Mouse (Mus musculus): ENCODE measurements at regions not wholly inside any gene's neighbourhood (a gene's known extent, or its start where the extent isn't known, plus 50 kb on each side); places are given as distances from the start of the nearest gene placed in this dataset.

- ATAC-seq (replicated peaks; ENCODE audit: poor library complexity, severe bottlenecking): peak; percentile 44
Observed at GRCm38 (mm10) chr6:117276850-117277249, 108.5 kb downstream of the Cxcl12 start.

GRCm38 (mm10) chr6:117279297-117279696 is 111.0 kb downstream of the Cxcl12 start:
- no peak for ATAC-seq (replicated peaks; ENCODE audit: poor library complexity, severe bottlenecking)

- ATAC-seq (replicated peaks; ENCODE audit: poor library complexity, severe bottlenecking): no peak
Observed at GRCm38 (mm10) chr6:117279786-117280411, 111.6 kb downstream of the Cxcl12 start.

GRCm38 (mm10) chr6:117280911-117281310 is 112.6 kb downstream of the Cxcl12 start:
- no peak for ATAC-seq (replicated peaks; ENCODE audit: poor library complexity, severe bottlenecking)

GRCm38 (mm10) chr6:117283616-117284015 is 115.3 kb downstream of the Cxcl12 start:
- ATAC-seq (replicated peaks; ENCODE audit: poor library complexity, severe bottlenecking): no peak

GRCm38 (mm10) chr6:117284376-117285106 is 116.2 kb downstream of the Cxcl12 start:
- ATAC-seq (replicated peaks; ENCODE audit: poor library complexity, severe bottlenecking): no peak

GRCm38 (mm10) chr6:117287396-117287795 is 119.1 kb downstream of the Cxcl12 start:
- ATAC-seq (replicated peaks; ENCODE audit: poor library complexity, severe bottlenecking): peak; percentile 63

- ATAC-seq (replicated peaks; ENCODE audit: poor library complexity, severe bottlenecking): no peak
Observed at GRCm38 (mm10) chr6:117293780-117294465, 125.6 kb downstream of the Cxcl12 start.

GRCm38 (mm10) chr6:117297918-117298317 is 129.6 kb downstream of the Cxcl12 start:
- ATAC-seq (replicated peaks; ENCODE audit: poor library complexity, severe bottlenecking): no peak

GRCm38 (mm10) chr6:117299503-117300288 is 131.4 kb downstream of the Cxcl12 start:
- no peak for ATAC-seq (replicated peaks; ENCODE audit: poor library complexity, severe bottlenecking)

GRCm38 (mm10) chr6:117303361-117303760 is 135.0 kb downstream of the Cxcl12 start:
- no peak for ATAC-seq (replicated peaks; ENCODE audit: poor library complexity, severe bottlenecking)

- no peak for ATAC-seq (replicated peaks; ENCODE audit: poor library complexity, severe bottlenecking)
Observed at GRCm38 (mm10) chr6:117305736-117306250, 137.5 kb downstream of the Cxcl12 start.

- ATAC-seq (replicated peaks; ENCODE audit: poor library complexity, severe bottlenecking): no peak
Observed at GRCm38 (mm10) chr6:117308636-117309035, 140.3 kb downstream of the Cxcl12 start.

- ATAC-seq (replicated peaks; ENCODE audit: poor library complexity, severe bottlenecking): no peak
Observed at GRCm38 (mm10) chr6:117312891-117313781, 144.8 kb downstream of the Cxcl12 start.

- no peak for ATAC-seq (replicated peaks; ENCODE audit: poor library complexity, severe bottlenecking)
Observed at GRCm38 (mm10) chr6:117313944-117314566, 145.7 kb downstream of the Cxcl12 start.

GRCm38 (mm10) chr6:117323301-117323700 is 155.0 kb downstream of the Cxcl12 start:
- no peak for ATAC-seq (replicated peaks; ENCODE audit: poor library complexity, severe bottlenecking)

- ATAC-seq (replicated peaks; ENCODE audit: poor library complexity, severe bottlenecking): no peak
Observed at GRCm38 (mm10) chr6:117323850-117324249, 155.5 kb downstream of the Cxcl12 start.

GRCm38 (mm10) chr6:117326835-117327775 is 158.8 kb downstream of the Cxcl12 start:
- ATAC-seq (replicated peaks; ENCODE audit: poor library complexity, severe bottlenecking): no peak
